Mouse (Mus musculus) hindbrain, postnatal 0 days (tissue): ENCODE data around the gene Psmd14. TPM values are rescaled to one million over a fixed set of nuclear protein-coding genes. Genes with fewer than 3 reads are reported as not detected.

ENCODE experiments used
- ATAC-seq: fragments of 200-750 bp; cut with Nextera tagmentation; 2 replicates; pipeline ENCODE4 v1.8.0; 2017; ENCODE audit warnings: mild to moderate bottlenecking, moderate TSS enrichment, moderate library complexity
- DNase-seq: peaks from one replicate; pipeline ENCODE4 v3.0.0-alpha.2; 2015; ENCODE audit warnings: low spot score
- H3K27ac ChIP-seq: fragments of 300-500 bp; sonication (generic); 2 replicates; pipeline ENCODE4 v1.5.1; 2014; ENCODE audit warnings: mild to moderate bottlenecking
- H3K27me3 ChIP-seq: fragments of 300-500 bp; sonication (generic); 2 replicates; pipeline ENCODE4 v1.6.1; 2014; ENCODE audit warnings: low read length, mixed read lengths; ENCODE audit not compliant: insufficient read depth
- H3K36me3 ChIP-seq: fragments of 300-500 bp; sonication (generic); 2 replicates; pipeline ENCODE4 v1.6.1; 2014; ENCODE audit warnings: low read length, mixed read lengths; ENCODE audit not compliant: insufficient read depth
- H3K4me1 ChIP-seq: fragments of 300-500 bp; sonication (generic); 2 replicates; pipeline ENCODE4 v1.6.1; 2014; ENCODE audit warnings: antibody characterized with exemption, low read length, mixed read lengths; ENCODE audit not compliant: insufficient read depth
- H3K4me2 ChIP-seq: fragments of 300-500 bp; sonication (generic); 2 replicates; pipeline ENCODE4 v1.6.1; 2014; ENCODE audit warnings: low read depth, mild to moderate bottlenecking, low read length, moderate library complexity, mixed read lengths
- H3K4me3 ChIP-seq: fragments of 300-500 bp; sonication (generic); 2 replicates; pipeline ENCODE4 v1.5.1; 2014; ENCODE audit warnings: low read length
- H3K9ac ChIP-seq: fragments of 300-500 bp; sonication (generic); replicated peaks from 2 replicates; pipeline ENCODE4 v1.6.1; 2014; ENCODE audit warnings: mild to moderate bottlenecking, low read length, moderate library complexity, mixed read lengths
- H3K9me3 ChIP-seq: fragments of 300-500 bp; sonication (generic); 2 replicates; pipeline ENCODE4 v1.6.1; 2016; ENCODE audit warnings: low read length, mixed read lengths
- CTCF ChIP-seq: IDR thresholded peaks from 2 replicates; pipeline ENCODE4 v1.5.1; 2016; ENCODE audit warnings: antibody characterized with exemption, control low read depth, low read depth
- WGBS: fragments of 180-500 bp; shearing (Covaris S2); extraction: QIAGEN DNeasy Blood & Tissue Kit; methylation state at CpG from one replicate; pipeline ENCODE4 v1.1.7; 2014; 5-methylcytosine and 5-hydroxymethylcytosine counted together
- polyA plus RNA-seq: library from polyadenylated mRNA; unstranded; fragments of >200 nt; fragmentation: Nextera tagmentation; extraction: Ambion mirVana; gene quantifications from 2 replicates; pipeline ENCODE4 v1.2.1, GENCODE M21; 2015
- total RNA-seq: library from RNA; depleted of rRNA; stranded (reverse); fragments of >200 nt; gene quantifications from 2 replicates; pipeline ENCODE4 v1.2.3, GENCODE M21; 2014; rRNA removed

Psmd14 gene
- total RNA-seq, result 84.3 and 93.1 TPM in 2 replicates
- polyA plus RNA-seq, result 200 TPM in 2 replicates

- Histone ChIP-seq H3K9me3 (no peaks in the 10 kb centered on the region), H3K27me3 (no peaks in the 10 kb centered on the region), H3K4me2 (peak within 1 kb of the TSS; percentile 71), H3K27ac (peak within 1 kb of the TSS; percentile 92), H3K9ac (peak within 1 kb of the TSS; percentile 96), H3K4me3 (peak within 1 kb of the TSS; percentile 85), H3K36me3 (no peaks in the 10 kb centered on the region), H3K4me1 (peaks cover 8% of the 10 kb centered on the region; the same call in 1 of the 2 replicates)
- peak; percentile 95 for DNase-seq
- TF ChIP-seq CTCF, result no peak
- ATAC-seq, result peak; percentile 98
- WGBS, result 9% methylated on average over 45 of the region's 52 CpGs
Observed at GRCm38 (mm10) chr2:61711108-61712040, at the start of gene Psmd14. Gene Psmd14 (plus strand): TSS chr2:61711694.

- H3K27ac ChIP-seq, result no peak overlapping the region
- no peaks in the 10 kb centered on the region for H3K36me3 ChIP-seq
- no peak overlapping the region for H3K4me2 ChIP-seq
- ATAC-seq (no peak), DNase-seq (no peak)
- H3K9me3 ChIP-seq, result no peaks in the 10 kb centered on the region
- H3K27me3 ChIP-seq, result no peaks in the 10 kb centered on the region
- H3K9ac ChIP-seq, result no peak overlapping the region
- H3K4me3 ChIP-seq, result no peak overlapping the region
- 65% methylated on average over 10 of the region's 10 CpGs for WGBS
- no peak for TF ChIP-seq CTCF
- no peaks in the 10 kb centered on the region for H3K4me1 ChIP-seq
Observed at GRCm38 (mm10) chr2:61662833-61663232, 48.7 kb upstream of the Psmd14 start.

GRCm38 (mm10) chr2:61663573-61664241 lies 47.8 kb upstream of the Psmd14 start:
- ATAC-seq (no peak), DNase-seq (peak; percentile 34)
- Histone ChIP-seq H3K36me3 (no peaks in the 10 kb centered on the region), H3K9me3 (no peaks in the 10 kb centered on the region), H3K9ac (no peak overlapping the region), H3K27ac (no peak overlapping the region), H3K4me1 (no peaks in the 10 kb centered on the region), H3K27me3 (no peaks in the 10 kb centered on the region), H3K4me2 (peak overlapping the region; percentile 19; the same call in 1 of the 2 replicates), H3K4me3 (no peak overlapping the region)
- no peak for TF ChIP-seq CTCF
- 33% methylated on average over 10 of the region's 10 CpGs for WGBS

GRCm38 (mm10) chr2:61667420-61667819 lies 44.1 kb upstream of the Psmd14 start:
- ATAC-seq (no peak), DNase-seq (no peak)
- no peak overlapping the region for H3K4me3 ChIP-seq
- H3K9ac ChIP-seq, result no peak overlapping the region
- no peaks in the 10 kb centered on the region for H3K27me3 ChIP-seq
- H3K36me3 ChIP-seq, result no peaks in the 10 kb centered on the region
- WGBS, result 79% methylated on average over 7 of the region's 7 CpGs
- no peak overlapping the region for H3K27ac ChIP-seq
- no peaks in the 10 kb centered on the region for H3K4me1 ChIP-seq
- no peak overlapping the region for H3K4me2 ChIP-seq
- no peak for TF ChIP-seq CTCF
- H3K9me3 ChIP-seq, result no peaks in the 10 kb centered on the region

GRCm38 (mm10) chr2:61668260-61668659 lies 43.2 kb upstream of the Psmd14 start:
- TF ChIP-seq CTCF, result peak; percentile 58
- Histone ChIP-seq H3K4me1 (no peaks in the 10 kb centered on the region), H3K27ac (no peak overlapping the region), H3K4me3 (no peak overlapping the region), H3K36me3 (no peaks in the 10 kb centered on the region), H3K27me3 (no peaks in the 10 kb centered on the region), H3K4me2 (no peak overlapping the region), H3K9ac (no peak overlapping the region), H3K9me3 (no peaks in the 10 kb centered on the region)
- DNase-seq (peak; percentile 32), ATAC-seq (no peak)
- 29% methylated on average over 4 of the region's 4 CpGs for WGBS

GRCm38 (mm10) chr2:61674555-61674954 lies 36.9 kb upstream of the Psmd14 start:
- 94% methylated on average over 3 of the region's 3 CpGs for WGBS
- H3K4me2 ChIP-seq, result no peak overlapping the region
- no peaks in the 10 kb centered on the region for H3K36me3 ChIP-seq
- H3K27ac ChIP-seq, result no peak overlapping the region
- no peak for ATAC-seq
- no peak overlapping the region for H3K4me3 ChIP-seq
- no peaks in the 10 kb centered on the region for H3K4me1 ChIP-seq
- no peak for DNase-seq
- no peaks in the 10 kb centered on the region for H3K9me3 ChIP-seq
- no peaks in the 10 kb centered on the region for H3K27me3 ChIP-seq
- TF ChIP-seq CTCF, result no peak
- H3K9ac ChIP-seq, result no peak overlapping the region
